Mouse (Mus musculus): Measurements from ENCODE around the gene Tgm2.
A peak's percentile ranks its signal among the peaks of the same experiment; 100 is the strongest.

Tgm2 gene

DNA sequence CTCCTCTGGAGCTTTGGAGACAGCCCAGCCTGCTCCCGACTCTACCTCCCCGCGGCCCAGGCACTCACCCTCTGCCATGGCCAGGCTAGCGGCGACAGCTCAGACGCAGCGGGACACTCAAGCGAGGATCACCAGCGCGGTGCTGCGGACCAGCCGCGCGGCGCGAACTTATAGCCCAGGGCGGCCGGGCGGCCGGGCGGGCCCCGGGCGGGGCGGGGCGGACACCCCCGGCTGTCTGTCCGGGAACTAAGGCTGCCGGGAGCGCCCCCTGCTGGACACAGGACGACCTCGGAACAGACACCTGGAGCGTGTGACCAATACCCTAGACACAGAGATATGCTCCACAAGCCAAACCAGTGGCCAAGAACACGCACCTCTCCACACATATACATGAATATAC lies at the start of gene Tgm2:
Gene Tgm2, minus strand, starts transcription at position 214 of the 400 bp plus-strand sequence.
- DNase-seq, result peak; percentile 77

- DNase-seq, result no peak
Measured at GRCm38 (mm10) chr2:158194945-158195640, 48.9 kb upstream of the Tgm2 start.

GRCm38 (mm10) chr2:158193611-158194336 lies 47.5 kb upstream of the Tgm2 start:
- no peak for DNase-seq

GRCm38 (mm10) chr2:158191098-158191497 lies 44.9 kb upstream of the Tgm2 start:
- no peak for DNase-seq

DNA sequence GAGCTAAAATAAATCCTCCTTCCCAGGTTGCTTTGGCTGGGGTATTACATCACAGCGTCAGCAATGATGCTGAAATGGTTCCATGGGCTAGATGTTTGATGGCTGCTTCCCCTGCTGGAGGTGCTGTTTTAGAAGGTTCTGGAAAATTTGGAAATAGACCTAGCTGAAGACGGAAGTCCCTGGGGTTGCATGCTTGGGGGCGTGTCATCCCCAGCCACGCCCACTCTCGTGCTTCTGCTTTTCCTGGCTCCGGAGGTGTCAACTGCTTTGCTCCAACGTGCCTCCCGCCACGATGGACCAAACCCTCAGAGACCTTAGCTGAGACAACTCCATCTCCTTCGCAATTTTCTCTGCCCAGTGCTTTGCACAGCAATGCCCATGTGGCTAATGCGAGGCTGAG lies 43.2 kb upstream of the Tgm2 start:
- no peak for DNase-seq

- no peak for DNase-seq
Measured at GRCm38 (mm10) chr2:158186206-158186871, 40.1 kb upstream of the Tgm2 start.

GRCm38 (mm10) chr2:158183266-158183665 lies 37.0 kb upstream of the Tgm2 start:
- no peak for DNase-seq

- no peak for DNase-seq
Measured at GRCm38 (mm10) chr2:158181932-158182331, 35.7 kb upstream of the Tgm2 start.

DNA sequence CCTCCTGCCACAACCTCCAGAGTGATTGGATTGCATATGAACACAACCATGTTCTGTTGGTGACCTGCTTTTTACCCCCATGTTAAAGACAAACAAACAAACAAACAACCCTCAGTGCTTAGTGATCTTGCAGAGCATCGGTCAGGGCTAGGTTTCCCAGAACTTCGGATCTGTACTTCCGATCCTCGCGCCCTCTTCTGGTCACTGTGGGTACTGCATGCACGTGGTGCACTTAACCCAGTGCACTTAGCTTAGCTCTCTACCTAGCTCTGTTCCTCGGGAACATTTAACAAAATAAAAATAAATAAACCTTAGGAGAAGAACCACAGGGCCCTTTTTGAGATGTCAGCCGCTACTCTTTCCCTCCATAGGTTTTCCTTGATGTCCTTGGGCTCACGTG lies 34.6 kb upstream of the Tgm2 start:
- no peak for DNase-seq

DNA sequence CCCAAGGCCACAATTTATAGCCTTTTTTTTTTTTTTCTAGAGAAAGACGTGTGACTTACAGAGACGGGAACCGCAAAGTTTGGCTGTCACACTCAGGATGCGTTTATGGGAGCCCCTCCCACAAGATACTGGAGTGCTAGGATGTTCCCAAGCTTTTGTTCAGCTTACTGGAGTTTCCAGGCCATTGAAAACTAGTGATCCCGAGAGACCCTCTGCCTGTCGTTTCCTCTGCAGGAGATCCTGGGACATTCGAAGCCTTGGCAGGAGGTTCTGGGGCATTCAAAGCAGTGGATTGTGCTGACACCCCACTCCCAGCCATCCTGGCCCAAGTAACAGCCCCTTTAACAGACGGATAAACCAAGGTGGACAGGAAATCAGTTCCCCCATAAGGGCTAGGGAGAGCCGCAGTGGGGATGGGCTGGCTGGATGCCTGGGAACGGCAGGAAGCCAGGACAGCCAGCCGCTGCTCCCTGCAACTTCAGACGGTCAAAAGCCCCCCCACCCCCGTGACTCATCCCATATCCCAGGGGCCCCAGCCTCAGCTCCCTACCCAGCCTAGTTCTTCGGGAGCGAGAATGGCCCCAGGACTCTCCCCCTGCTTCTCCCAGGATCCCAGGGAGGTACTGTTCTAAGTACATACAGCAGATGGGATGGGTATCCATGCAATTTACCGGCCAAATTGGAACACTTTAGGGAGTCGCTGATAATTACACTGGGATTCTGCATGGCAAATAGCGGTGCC lies 33.3 kb upstream of the Tgm2 start:
- peak; percentile 44 for DNase-seq

DNA sequence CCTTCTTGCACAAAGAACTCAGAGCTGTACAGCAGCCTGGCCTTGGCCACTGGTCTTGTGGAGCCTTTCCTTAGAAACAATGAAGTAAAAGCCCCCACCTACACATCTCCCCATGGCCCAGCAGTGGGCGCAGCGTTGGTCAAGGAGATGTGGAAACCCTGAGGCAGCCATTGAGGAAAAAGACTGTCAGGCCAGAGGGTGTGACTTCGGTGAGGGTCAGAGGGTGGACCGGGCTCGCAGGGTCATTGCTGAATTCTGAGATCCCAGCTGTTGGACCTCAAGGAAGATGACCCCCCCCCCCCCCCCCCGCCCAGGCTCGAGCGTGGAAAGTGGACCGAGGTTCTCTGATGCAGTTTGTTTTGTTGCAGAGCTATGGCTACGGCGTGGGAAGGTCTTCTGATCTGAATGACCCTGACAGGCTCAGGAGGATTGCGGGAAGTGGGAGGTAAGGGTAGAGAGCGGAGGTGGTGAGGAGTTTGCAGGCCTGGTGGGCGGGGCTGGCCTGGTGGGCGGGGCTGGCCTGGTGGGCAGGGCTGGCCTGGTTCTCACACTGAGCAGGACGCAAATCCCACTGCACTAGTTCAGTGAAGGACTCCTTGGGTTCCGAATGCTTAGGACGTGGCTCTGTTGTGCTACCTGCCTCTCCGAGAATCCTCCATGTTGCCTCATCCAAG lies 32.6 kb upstream of the Tgm2 start:
- DNase-seq, result no peak

GRCm38 (mm10) chr2:158178139-158178538 lies 31.9 kb upstream of the Tgm2 start:
- DNase-seq, result no peak

- no peak for DNase-seq
Measured at GRCm38 (mm10) chr2:158177574-158177973, 31.3 kb upstream of the Tgm2 start.

DNA sequence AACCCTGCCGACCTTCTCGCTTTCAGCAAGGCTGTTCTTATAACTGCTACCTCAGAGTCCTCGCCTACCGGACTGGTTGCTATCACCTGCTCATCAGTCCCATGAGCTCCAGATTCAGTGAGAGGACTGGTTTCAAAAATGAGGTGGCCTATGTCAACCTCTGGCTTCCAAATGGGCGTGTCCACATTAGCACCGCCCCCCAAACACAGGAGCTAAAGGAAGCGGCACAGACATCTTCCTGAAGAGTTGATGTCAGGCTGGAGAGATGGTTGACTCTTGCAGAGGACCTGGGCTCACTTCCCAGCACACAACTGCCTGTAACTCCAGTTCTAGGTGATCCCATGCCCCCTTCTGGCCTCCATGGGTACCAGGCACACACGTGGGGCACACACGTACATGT lies 30.5 kb upstream of the Tgm2 start:
- no peak for DNase-seq

DNA sequence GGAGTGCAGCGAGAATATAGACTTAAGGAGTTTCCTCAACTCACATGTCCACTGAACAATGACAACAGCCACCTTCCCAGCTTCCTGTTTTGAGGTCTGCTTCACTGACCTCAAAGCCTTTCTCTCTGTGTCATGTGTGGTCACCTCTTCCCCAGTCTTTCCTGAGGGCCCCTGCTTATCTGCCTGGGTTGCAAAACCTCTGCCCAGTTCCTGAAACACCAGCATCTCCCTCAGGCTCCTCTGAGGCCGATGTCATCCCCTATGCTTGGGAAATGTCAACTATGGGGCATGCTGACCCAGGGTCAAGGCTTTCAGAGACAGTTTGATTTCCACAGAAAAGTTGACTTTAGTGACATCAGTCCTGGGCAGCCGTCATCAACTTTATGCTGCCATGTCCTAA lies 29.2 kb upstream of the Tgm2 start:
- no peak for DNase-seq

DNA sequence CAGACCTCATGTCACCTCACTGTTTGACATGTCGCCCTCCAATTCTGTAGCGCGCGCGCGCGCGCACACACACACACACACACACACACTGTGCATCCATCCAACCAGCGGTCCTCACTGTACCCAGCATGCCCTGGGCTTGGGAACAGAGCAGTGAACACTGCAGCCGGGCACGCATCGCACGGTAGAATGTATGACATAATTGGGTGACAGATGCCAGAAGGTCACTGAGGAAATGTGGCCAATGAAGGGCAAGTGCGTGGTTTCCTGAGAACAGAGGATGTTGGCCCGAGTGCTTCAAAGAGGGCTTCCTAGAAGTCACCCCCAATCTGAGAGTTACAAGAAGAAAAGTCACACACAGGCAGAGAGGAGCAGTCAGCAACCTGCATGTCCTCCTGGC lies 28.7 kb upstream of the Tgm2 start:
- DNase-seq, result no peak

DNA sequence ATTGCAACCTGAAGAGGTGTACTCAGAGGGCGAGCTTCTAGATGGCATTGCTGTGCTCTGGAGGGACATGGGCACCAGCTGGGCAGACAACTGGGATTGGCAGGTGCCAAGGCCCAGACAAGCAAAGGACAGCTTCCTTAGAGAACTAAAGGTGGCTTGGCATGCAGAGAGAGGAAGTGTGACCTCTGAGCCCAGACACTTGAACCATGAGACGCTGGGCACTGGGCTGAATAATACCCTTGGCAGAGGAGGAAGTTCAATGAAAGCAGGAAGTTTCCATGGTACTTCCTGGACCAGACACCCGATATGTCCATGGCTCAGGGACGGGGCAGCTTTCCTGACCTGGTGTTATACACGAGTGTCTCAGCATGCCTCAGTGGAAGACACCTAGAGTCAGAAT lies 28.2 kb upstream of the Tgm2 start:
- DNase-seq, result no peak

DNA sequence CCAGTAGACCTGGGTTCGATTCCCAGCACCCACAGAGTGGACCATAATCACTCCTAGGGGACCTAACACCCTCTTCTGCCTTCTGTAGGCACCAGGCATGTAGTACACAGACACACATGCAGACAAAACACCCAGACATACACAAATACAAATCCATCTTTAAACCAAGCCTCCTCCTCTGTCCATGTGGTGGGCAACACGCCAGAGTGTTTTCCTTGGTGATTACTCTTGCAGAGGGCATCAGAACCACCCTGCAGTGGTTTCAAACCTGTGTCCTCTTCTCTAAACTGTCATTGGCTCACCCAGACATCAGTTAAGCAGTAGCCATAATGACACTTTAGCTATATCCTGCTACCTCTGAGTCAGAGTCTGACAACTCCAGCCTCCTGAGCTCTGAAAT lies 24.2 kb upstream of the Tgm2 start:
- DNase-seq, result no peak

DNA sequence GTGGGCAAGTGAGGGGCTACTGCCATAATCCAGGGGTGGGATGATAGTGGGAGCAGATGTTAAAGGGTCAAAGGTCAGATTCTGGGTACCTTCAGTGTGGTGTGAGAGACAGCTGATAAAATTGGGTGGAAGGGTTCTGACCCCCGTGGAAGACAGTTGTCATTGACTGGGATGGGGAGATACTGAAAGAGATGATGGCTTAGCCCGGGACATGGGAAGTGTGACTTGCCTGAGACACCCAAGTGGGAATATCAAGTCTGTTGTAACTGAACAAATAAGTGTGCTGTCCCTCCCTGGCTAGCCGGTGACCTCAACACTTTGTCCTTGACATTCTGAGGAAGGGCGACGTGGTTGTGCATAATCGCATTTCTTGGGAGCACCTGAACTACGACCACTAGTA lies 23.5 kb upstream of the Tgm2 start:
- DNase-seq, result no peak

DNA sequence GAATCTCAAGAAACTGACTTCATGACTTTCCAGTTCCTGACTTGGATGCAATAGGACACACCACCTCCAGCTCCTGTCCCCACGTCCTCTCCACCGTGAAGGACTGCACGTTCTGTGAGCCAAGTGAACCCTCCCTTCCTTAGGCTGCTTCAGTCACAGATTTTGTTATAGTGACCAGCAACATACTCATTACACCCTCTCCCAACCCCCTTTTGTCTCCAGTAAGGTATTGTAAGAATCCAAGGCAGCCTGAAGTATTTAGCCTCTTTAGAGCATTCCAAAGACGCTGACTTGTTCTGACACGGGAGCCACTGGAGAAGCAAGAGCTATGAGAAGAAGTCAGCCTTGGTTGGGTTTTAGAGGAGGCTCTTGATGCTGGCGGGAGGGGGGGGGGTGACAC lies 23.1 kb upstream of the Tgm2 start:
- no peak for DNase-seq

DNA sequence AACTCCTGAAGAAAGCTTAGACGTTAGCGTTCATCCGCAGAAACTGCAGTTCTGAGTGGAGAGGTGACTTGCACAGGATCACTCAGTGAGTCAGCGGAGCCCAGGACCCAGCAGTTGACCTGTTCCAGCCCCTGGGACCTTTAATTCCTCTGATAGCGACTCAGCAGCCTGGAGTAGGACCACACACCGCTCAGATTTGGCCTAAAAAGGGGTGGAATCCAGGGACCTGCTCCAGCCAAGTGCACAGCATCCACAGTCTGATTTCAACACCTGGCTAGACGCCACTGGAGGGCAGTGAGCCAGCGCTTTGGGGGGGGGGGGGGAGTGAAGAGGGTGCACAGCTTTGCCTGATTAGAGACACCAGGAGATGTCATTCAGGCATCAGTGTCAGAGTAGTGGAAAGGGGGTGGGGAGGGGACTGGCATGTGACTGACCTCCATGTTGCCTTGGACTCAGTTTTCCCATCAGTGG lies 22.5 kb upstream of the Tgm2 start:
- DNase-seq, result no peak

DNA sequence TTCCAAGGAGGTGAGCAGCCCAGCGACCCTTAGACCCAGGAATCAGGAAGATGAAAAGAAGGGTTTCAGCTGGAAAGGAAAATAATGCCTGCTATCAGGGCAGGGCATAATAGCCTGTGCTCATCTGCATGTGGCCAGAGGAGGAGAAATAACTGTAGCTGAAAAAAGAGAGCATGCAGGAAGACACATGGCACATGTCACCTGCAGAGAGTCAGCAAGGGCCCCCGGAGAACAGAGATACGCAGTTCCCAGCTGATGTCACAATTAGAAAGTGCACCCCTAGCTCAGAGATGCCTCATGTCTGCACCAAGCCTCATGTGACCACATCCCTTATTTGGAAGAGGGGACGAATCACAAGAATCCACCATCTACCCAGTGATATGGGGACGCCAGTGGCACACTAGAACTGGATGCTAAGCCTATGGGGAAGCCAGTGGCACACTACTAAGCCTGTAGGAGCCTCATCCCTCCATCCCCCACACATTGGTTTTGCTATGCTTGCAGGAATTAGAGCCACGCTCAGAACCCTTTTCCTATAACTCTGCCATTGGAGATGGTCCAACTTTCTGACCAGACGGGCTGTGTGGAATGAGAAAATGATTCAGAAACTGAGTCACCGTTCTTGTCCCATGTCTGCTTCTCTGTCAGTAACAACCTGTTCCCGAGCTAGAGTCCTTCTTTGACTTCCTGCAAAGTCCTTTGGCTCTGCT lies 21.4 kb upstream of the Tgm2 start:
- DNase-seq, result no peak

All from cerebellum, adult 9-11 months (tissue).